Mouse (Mus musculus) neutrophil, adult 5-6 weeks (primary cell): ENCODE data around the gene Fxyd4. TPM values are rescaled to one million over a fixed set of nuclear protein-coding genes. Genes with fewer than 3 reads are reported as not detected.
A peak's percentile ranks its signal among the peaks of the same experiment; 100 is the strongest.

Experiments
- ATAC-seq: fragments of 151-379, 151-347 bp; 2 replicates; pipeline ENCODE4 v1.8.0; 2017; ENCODE audit warnings: mild to moderate bottlenecking, moderate TSS enrichment; ENCODE audit not compliant: insufficient number of reproducible peaks, poor library complexity, low FRiP score, severe bottlenecking; ENCODE audit errors: extremely low read depth
- total RNA-seq: library from RNA; stranded (forward); fragments of 200-1000 nt; gene quantifications from 2 replicates; pipeline ENCODE4 v1.2.3, GENCODE M21; 2017

The Fxyd4 gene
- total RNA-seq, 1 experiment from 2014 or later: not detected

DNA sequence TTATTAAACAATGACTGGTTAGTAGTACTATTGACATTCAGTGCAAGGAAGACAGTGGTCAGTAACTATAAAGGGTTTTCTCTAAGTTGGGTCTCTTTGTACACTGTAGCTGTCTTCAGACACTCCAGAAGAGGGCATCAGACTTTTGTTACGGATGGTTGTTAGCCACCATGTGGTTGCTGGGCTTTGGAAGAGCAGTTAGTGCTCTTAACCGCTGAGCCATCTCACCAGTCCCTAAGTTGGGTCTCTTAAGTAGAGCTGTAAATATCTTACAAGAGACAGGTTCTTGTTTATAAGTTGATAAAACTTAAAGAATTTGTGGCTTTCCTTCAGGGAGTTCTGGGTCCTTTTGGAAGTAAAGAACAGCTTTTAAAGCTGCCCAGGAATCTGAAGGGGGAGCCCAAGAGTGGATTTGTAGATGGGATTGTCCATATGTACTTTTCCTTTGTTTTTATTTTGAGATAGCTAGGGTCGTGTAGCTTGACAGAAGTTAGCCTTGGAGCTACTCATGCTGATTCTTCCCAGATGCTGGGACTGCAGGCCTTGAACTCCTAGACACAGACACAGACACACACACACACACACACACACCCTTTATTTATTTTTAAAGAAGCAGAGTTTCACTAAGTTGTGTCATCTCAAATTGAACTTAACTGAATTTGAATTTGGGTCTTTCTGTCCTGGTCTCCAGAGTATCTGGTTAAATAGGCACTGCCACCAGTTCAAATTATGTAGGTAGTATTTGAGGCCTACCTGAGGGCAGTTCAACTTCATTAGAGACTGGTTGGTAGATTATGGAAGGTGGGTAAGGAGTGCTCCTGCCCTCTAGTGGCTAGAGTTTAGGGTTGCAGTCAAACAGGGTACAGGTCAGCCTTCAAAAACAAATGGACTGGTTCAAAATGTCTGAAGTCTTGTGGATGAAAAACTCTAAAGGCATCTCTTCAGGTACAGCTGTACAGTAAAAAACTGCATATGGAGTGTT is 16.5 kb downstream of the Fxyd4 start:
- peak; percentile 75 for ATAC-seq

DNA sequence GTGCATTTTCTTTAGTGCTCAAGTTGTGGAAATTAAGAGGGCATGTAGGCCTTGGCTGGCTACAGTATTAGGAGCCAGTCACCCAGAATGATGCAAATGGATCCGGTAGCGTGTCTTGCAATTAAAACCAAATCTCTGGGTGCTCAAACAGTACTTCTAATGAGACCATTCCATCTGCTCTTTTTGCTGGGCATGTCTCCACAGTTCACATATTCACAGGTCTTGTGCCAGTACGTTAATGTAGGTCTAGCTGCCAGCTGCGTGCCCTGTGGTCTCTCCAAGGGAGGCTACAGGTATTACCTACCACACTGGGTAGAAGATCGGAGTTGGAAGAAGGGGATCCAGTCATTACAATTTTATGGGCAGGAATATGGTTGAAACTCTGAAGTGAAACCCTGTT is 19.4 kb downstream of the Fxyd4 start:
- no peak for ATAC-seq

DNA sequence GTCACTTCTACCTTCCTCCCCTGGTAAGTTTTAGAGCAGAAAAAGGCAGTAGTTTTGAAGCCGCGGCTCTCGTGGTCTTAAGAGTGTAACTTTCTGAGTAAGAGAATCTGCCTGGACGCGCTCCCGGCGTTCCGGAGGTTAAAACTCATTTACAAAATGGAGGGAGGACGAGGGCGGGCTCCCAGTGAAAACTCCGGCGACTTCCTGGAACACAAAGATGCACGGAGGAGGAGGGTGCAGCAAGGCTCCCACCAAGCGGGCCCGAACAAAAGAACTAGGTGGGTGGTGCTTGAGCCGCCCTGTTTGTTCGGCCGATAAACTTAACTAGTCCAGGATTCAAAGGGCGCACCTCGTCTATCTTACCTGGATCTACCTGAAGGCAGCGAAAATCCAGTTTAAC is 19.9 kb downstream of the Fxyd4 start:
- ATAC-seq: no peak

DNA sequence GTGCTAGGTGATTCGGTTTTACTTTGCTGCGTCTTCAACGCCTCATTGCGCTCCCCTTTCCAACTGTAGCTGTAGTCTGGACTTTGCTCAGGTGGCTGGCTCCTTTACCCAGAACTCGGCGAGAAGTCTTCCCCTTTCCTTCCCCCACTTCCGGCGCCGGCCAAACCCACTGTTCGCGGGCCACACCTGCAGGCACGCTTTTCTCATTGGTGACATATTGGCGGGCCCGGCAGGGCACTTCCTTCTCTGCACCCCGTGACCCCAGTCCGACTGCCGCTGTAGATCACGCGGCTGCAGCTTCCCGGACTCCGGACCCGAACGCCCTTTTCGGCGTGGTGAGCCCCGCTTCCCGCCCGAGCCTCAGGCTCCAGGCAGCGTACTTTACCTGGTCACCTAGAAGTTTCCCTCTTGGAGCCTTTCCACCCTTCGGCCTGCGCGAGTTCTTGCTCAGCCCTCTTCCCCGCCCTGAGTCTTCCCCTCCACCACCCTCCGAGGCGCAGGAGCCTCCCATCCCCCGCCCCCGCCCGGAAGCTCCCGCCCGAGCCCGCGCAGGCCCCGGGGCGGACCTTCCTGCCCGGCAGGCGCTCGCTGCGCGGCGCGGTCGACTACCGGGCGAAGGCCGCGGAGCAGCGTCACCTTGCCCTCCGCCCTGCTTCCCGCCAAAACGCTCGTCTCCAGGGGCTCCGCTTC is 20.6 kb downstream of the Fxyd4 start:
- ATAC-seq: peak; percentile 87

DNA sequence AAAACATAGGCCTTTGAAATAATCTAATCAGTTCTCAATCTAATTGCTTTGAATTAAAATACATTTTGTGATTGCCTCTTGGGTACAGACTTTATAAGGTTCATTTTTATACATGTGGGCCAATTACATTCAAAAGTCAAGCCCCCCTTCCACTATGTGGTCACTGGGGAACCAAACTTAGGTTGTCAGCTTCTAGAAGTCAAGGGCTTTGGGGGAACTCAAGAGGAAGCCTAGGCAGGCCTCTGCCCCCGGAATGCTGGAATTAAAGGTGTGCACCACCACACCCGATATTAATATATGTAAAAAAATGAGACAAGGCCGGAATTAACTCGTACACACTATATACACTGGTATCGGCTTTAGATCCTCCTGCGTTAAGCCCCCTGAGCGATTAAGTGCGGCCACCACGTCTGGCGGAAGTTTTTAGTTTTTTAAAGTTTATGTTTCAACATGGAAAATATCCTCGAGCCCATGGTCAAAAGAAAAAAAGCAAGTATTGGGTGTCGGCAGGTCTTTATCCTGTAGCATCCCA is 21.2 kb downstream of the Fxyd4 start:
- ATAC-seq: no peak

DNA sequence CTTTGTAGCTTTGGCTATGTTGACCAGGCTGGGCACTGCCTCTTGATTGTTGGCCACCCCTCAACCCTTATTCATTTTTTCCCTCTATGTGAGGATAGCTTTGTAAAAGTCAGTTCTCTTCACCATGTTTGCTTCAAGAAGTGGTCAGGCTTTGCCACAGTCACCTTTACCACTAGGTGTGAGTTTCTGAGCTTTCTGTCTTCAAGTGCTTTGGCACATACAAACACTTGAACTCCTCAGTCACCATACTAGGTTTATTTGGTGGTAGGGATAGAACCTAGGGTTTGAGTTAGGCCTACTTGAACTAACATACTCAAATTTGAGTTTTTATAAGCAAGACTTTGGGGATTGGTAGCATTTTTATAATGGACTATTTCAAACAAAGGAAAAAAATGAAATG is 23.0 kb downstream of the Fxyd4 start:
- no peak for ATAC-seq

DNA sequence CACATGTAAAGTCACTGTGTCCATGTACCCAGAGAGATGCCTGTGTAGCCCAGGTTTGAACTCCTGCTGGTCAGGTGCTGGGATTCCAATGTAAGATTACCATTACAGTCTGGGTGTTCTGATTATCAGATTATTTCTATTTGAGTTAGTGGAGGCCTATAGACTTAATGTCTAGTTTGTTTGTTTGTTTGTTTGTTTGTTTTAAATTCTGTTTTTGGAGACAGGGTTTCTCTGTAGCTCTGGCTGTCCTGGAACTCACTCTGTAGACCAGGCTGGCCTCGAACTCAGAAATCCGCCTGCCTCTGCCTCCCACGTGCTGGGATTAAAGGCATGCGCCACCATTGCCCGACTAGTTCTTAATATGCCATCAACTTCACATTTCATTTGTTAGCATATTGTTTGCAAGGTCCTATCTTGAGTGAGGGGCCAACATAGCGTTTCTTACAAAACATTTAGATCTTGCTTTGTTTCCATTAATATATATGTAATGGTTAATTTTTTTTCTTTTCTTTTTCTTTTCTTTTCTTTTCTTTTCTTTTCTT is 27.3 kb downstream of the Fxyd4 start:
- no peak for ATAC-seq

DNA sequence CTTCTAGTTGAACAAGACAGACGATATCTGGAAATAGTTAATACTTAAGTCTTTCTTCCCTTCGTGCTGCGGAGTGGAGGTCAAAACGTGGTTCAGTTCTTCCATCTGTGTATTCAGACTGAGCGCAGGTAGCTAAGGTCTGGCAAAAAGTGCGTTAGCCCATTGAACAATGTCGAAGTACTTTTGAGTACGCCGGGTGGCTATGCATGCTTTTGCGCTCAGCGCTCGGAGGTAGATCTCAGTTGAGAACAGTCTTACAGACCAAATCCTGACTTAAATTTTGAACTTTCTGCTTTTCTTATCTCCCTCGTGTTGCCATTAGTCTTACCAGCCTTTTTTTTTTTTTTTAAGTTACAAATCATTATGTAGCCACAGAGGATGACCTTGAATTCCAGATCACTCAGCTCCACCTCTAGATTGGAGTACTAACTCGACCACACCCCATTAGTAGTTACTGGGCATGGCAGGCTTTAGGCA is 29.0 kb downstream of the Fxyd4 start:
- ATAC-seq: no peak

DNA sequence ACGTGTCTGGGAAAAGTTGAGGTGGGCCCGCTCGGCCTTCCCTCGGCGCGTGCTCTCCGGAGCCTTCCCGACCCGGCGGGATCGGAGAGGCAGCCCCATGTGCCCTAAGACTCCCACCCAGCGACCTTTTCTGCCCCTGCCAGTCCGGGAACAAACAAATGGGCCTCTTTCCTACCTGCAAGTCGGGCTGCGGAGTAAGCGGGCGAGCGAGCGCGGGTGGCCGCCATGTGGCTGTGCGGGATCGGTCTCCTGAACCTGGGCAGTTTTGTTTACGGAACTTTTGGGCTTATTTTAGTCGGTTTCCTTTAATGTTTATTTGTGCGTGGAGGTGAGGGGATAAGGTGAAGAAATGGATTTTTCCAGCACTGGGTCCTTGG is 29.5 kb downstream of the Fxyd4 start:
- ATAC-seq: no peak

DNA sequence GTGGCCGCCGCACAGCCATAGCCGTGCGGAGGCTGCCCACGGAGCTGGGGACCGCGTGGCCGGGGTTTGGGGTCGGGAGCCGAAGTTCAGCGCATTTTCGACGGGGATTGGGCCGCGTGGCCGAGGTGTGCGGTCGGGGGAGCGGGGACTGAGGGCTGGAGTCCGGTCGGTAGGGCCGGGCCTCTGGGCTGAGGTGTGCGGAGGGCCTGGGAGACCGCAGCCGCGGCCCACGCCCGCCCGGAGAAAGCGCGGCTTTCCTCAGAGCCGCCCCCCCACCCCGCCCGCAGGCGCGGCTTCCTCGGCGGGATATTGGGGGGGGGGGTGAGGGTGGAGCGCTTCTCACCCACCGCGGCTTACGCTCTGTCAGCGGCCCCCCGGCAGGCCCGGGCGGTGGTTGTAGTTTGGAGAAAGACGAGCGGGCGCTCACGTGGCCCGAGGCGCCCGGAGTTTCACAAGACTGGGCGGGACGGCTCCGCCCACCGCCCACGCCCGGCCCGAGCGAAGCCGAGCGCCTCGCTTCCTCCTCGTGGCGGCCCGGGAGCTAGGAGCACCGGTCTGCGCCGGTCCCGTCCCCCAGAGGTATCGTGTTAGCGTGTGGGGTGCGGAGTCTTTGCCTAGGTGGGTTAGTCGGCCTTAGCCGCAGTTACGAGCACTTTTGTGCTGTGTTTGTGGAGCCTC is 30.1 kb downstream of the Fxyd4 start:
- ATAC-seq: peak; percentile 59

DNA sequence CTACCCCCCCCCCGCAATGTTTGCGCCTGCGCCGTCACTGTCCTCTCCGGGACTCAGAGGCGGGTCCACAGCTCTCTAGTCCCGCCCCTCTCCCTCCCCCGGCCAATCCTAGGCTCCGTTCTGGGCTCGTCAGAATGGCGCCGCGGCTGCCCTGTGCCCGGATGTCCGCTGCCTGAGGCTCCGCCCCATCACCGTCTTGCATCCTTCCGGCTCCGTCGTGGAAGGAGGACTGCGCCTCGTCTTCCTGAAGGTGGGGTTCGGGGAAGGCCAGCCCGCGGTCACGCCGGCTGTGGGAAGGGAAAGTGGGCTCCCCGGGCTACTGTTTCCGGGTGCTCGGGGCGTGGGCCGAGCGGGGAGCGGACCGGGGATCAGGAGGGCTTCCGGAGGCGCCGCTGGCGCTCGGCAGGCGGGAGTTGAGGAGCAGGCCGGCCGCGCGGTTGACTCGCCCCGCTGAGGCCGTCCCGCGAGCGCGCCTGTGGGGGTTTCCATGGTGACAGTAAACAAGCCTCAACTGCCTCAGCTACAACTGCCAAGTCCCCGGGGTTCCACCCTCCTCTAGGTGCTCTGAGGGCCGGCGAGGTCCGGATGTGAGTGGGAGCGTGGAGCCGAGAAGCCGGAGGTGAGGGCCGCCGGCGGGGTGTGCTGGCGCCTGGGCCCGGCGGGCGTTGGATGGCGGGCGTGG is 30.8 kb downstream of the Fxyd4 start:
- ATAC-seq: peak; percentile 86

DNA sequence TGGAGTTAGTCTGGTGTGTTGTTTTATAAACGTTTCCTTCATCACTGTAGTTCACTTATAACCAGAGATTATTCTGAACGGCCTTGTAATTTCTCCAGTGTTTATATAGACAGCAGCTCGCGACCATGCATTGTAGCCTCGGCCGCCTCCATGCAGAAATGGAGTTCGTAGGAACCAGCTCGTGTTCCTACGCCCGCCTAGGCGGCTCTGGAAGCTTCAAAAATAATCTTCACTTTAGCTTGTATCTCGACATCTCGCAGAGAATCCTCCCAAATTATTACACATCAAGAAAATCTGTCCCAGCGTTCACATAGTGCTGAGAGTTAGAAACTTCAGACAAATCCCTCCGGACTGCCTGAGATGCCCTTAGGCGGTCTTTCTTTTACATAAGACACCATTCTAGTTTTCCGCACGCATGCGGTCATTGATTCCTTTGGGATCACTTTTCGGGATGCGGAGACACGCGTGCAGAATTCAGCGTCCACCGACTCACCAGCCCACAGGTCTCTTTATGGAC is 31.4 kb downstream of the Fxyd4 start:
- ATAC-seq: no peak

DNA sequence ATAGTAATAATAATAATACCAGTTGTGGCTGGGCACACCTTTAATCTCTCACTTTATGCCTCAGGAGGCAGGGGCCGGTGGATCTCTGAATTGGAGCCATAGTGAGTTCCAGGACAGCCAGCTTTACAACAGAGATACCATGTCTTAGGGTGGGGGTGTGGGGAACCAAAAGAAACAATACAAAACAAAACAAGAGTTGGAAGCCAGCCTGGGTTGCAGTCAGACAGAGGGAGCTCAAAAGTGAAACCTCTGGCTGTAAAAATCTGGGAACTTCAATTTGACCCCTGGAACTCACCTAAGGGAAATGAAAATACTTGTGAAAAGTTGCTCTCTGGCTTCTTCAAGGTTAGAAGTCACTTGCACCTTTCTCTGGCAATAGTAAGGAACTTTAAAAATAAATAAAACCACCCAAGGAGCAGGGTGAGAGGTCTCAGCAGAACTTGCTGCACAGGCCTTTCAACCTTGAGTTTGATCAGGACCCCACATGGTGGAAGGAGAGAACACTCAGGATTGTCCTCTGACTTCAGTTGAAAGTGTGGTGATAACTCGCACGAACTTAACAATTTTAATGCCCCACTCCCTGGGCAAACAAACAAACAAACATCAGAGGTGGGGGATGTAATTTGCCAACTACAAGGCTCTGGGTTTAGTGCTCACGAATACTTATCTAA is 32.1 kb downstream of the Fxyd4 start:
- ATAC-seq: no peak

DNA sequence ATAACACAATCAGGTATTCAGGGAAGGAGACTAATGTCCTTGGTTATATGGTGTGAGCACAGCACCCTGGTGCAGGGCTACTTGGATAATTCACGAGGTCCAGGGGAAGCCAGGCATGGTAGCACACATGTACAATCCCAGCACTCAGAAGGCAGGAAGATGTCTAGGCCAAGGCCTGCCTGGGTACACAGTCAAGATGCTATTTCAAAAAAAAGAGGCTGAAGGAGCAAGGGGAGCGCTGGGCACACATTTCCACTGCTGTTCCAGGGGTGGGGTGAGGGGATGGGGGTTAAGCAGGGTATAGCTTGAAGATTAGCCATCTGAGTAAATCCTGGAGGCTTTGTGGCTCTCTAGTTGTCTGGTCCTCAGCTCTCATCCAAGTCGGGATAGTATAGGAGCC is 33.7 kb downstream of the Fxyd4 start:
- ATAC-seq: no peak

DNA sequence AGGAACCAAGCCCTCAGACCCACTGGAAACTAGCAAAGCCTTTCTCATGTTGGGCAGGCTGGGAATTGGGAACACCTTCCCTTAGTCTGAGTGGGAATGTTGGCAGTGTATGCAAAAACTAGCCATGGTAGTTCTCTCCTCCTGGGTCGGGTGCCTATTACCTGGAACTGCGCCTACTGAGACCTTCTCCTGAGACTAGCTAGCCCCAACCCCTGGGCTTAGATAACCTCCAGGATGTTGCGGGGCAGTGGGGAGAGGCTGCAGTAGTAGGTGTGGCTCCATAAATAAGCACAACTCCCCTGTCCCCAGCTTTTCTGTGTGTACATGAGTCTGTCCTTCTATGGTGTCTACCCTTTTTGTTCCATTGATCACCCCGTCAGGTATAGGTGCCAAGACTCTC is 34.9 kb downstream of the Fxyd4 start:
- ATAC-seq: no peak

DNA sequence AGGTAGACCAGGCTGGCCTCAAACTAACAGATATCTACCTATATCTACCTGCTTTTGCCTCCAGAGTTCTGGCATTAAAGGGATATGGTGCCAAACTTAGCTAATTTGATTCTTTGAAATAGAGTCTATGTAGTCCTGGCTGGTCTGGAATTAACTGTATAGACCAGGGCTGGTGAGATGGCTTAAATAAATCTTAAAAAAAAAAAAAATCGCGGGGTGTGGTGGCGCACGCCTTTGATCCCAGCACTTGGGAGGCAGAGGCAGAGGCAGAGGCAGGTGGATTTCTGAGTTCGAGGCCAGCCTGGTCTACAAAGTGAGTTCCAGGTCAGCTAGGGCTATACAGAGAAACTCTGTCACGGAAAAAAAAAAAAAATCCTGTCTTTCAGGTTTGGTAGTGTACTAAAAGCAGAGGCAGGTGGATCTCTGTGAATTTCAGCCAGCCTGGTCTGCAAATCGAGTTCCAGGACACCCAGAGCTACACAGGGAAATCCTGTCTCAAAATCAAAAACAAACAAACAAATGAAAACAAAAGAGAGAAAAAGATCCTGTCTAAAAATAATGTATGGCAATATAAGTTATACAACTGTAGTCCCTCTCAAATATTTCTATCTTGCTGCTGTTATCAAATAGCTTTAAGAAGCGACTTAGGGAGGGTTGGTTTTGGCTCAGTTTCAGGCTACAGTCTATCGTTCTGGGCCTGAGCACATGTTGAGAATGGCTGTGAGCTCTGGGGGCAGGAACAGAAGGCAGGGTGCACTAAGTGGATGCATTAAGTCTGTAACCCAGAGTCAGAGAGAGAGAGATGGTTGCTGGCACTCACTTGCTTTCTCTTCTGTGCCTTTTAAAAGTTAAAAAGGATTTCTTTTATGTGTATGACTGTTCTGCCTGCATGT is 35.7 kb downstream of the Fxyd4 start:
- no peak for ATAC-seq
